ENCODE assay signal across 12 mouse cellular contexts in genomic region chr8:94173848-94174403, GRCm38 (mm10). TPM values are rescaled to one million over a fixed set of nuclear protein-coding genes. Genes with fewer than 3 reads are reported as not detected.
DNase-seq lines count a peak whose midpoint lies in the region; ATAC-seq and TF ChIP-seq lines count a peak whose summit lies in the region.
"Had no signal": no experiment of that assay in that cellular context is flagged by ENCODE, and none has a peak within 500 bp of the region (broad histone marks: within the 10 kb centered on the region; RNA-seq: fewer than 3 reads in every experiment).

No protein-coding gene starts in this region.

- no peak overlapping the region for H3K9ac ChIP-seq in heart, embryonic 16.5 days (ENCODE audit: low read length)
- H3K9ac ChIP-seq in MEL (ENCODE audit: control insufficient read depth, low read depth, low read length, poor library complexity, severe bottlenecking): peak overlapping the region; percentile 78
- H3K9ac ChIP-seq in liver, embryonic 11.5 days (ENCODE audit: low read depth, low read length): peak overlapping the region; percentile 95
- no peak overlapping the region for H3K9ac ChIP-seq in midbrain, embryonic 13.5 days (replicated peaks)

- TF ChIP-seq RAD21 in MEL (IDR thresholded peaks at IDR 0.05; ENCODE audit: low read depth, low read length): no peak

- H3K27ac ChIP-seq in heart, embryonic 16.5 days (ENCODE audit: low read length): no peak overlapping the region
- H3K27ac ChIP-seq in MEL (ENCODE audit: control insufficient read depth, low read depth, low read length): peak overlapping the region; percentile 88
- peak overlapping the region; percentile 96; the same call in 1 of the 2 replicates for H3K27ac ChIP-seq in liver, embryonic 11.5 days (ENCODE audit: low read depth, low read length)
- no peak overlapping the region for H3K27ac ChIP-seq in midbrain, embryonic 13.5 days

- DNase-seq in heart, adult 11 months: no peak
- peak; percentile 20 for DNase-seq in 416B (ENCODE audit: low read depth)
- peak; percentile 57 for DNase-seq in MEL (ENCODE audit: low read depth, low spot score)
- no peak for DNase-seq in liver, embryonic 11.5 days (ENCODE audit: low spot score)
- DNase-seq in thymus, postnatal 4 days: no peak
- DNase-seq in adrenal gland, adult 8-10 months: no peak
- DNase-seq: gastrocnemius, postnatal 36 days; kidney, adult 18-20 months had no signal

- peaks cover 18% of the 10 kb centered on the region for H3K4me1 ChIP-seq in heart, embryonic 16.5 days (ENCODE audit: control insufficient read depth, insufficient read depth, low read length)
- peaks cover 13 to 39% of the 10 kb centered on the region in 2 experiments for H3K4me1 ChIP-seq in MEL (ENCODE audit: control insufficient read depth in 1 of 2, insufficient read depth in 2 of 2, low read length in 2 of 2)
- peaks cover 28% of the 10 kb centered on the region for H3K4me1 ChIP-seq in liver, embryonic 11.5 days (replicated peaks; ENCODE audit: control insufficient read depth, insufficient read depth, low read length)
- peaks cover 27% of the 10 kb centered on the region for H3K4me1 ChIP-seq in midbrain, embryonic 13.5 days (replicated peaks)

- TF ChIP-seq POLR2A in MEL (IDR thresholded peaks at IDR 0.05; ENCODE audit: control insufficient read depth in 1 of 2, insufficient read depth in 1 of 2, low read depth in 1 of 2, low read length in 2 of 2, poor library complexity in 1 of 2): peak in 1 of 2 experiments; percentile 55; a peak in 1 of 4 replicates

- peaks cover 41% of the 10 kb centered on the region for H3K27me3 ChIP-seq in heart, embryonic 16.5 days (ENCODE audit: control insufficient read depth, insufficient read depth, low read length)
- no peaks in the 10 kb centered on the region for H3K27me3 ChIP-seq in MEL (ENCODE audit: control insufficient read depth in 1 of 2, insufficient read depth in 2 of 2, low read length in 2 of 2)
- peaks cover 24% of the 10 kb centered on the region for H3K27me3 ChIP-seq in liver, embryonic 11.5 days (replicated peaks; ENCODE audit: control insufficient read depth, insufficient read depth, low read length)
- H3K27me3 ChIP-seq in midbrain, embryonic 13.5 days: peaks cover 98% of the 10 kb centered on the region

- no peak overlapping the region; the same call in 1 of the 2 replicates for H3K4me3 ChIP-seq in heart, embryonic 16.5 days (ENCODE audit: low read length)
- peak overlapping the region; percentile 74 for H3K4me3 ChIP-seq in MEL (ENCODE audit: control insufficient read depth in 1 of 2, insufficient read depth in 1 of 2, low read depth in 2 of 2, low read length in 2 of 2)
- H3K4me3 ChIP-seq in liver, embryonic 11.5 days (ENCODE audit: low read depth, low read length): peak overlapping the region; percentile 74
- no peak overlapping the region for H3K4me3 ChIP-seq in midbrain, embryonic 13.5 days (replicated peaks)

- H3K36me3 ChIP-seq in heart, embryonic 16.5 days (ENCODE audit: control insufficient read depth, insufficient read depth): no peaks in the 10 kb centered on the region
- H3K36me3 ChIP-seq in MEL (ENCODE audit: control insufficient read depth in 1 of 2, insufficient read depth in 2 of 2, low read length in 2 of 2): peaks cover 0 to 31% of the 10 kb centered on the region in 2 experiments; a peak in 2 of 4 replicates
- H3K36me3 ChIP-seq in liver, embryonic 11.5 days (ENCODE audit: control insufficient read depth, insufficient read depth, low read length): no peaks in the 10 kb centered on the region
- no peaks in the 10 kb centered on the region for H3K36me3 ChIP-seq in midbrain, embryonic 13.5 days

- no peaks in the 10 kb centered on the region for H3K9me3 ChIP-seq in heart, embryonic 16.5 days (replicated peaks; ENCODE audit: control insufficient read depth, low read length)
- no peaks in the 10 kb centered on the region for H3K9me3 ChIP-seq in MEL (replicated peaks; ENCODE audit: insufficient read depth, low read length)
- no peaks in the 10 kb centered on the region for H3K9me3 ChIP-seq in liver, embryonic 11.5 days (ENCODE audit: control insufficient read depth, low read length)
- H3K9me3 ChIP-seq in midbrain, embryonic 13.5 days: no peaks in the 10 kb centered on the region

- ATAC-seq in heart, embryonic 16.5 days (replicated peaks; ENCODE audit: extremely low read depth, insufficient read depth, low FRiP score): no peak
- ATAC-seq in liver, embryonic 11.5 days (replicated peaks; ENCODE audit: low FRiP score): no peak
- no peak for ATAC-seq in midbrain, embryonic 13.5 days
- ATAC-seq: Patski had no signal

- 59% methylated on average over 11 of the region's 11 CpGs for WGBS in heart, embryonic 16.5 days
- 49% methylated on average over 11 of the region's 11 CpGs for WGBS in liver, embryonic 11.5 days
- WGBS in midbrain, embryonic 13.5 days: 50% methylated on average over 11 of the region's 11 CpGs

- peak in 2 of 3 experiments; percentile 23 to 36; a peak in 2 of 6 replicates for TF ChIP-seq CTCF in MEL (IDR thresholded peaks at IDR 0.05 in 2 of 3, conservative IDR thresholded peaks at IDR 0.05 in 1 of 3; ENCODE audit: control insufficient read depth in 1 of 3, insufficient read depth in 1 of 3, low read depth in 2 of 3, low read length in 3 of 3, poor library complexity in 1 of 3, severe bottlenecking in 1 of 3)

- peaks cover 21% of the 10 kb centered on the region for H3K79me2 ChIP-seq in MEL (ENCODE audit: control insufficient read depth, insufficient read depth, low read length, poor library complexity)

- peak overlapping the region; percentile 99 for H3K4me2 ChIP-seq in heart, embryonic 16.5 days (ENCODE audit: low read depth, low read length)
- peak overlapping the region; percentile 93 for H3K4me2 ChIP-seq in liver, embryonic 11.5 days
- H3K4me2 ChIP-seq in midbrain, embryonic 13.5 days (replicated peaks): no peak overlapping the region

- no peak for TF ChIP-seq EP300 in MEL (IDR thresholded peaks at IDR 0.05; ENCODE audit: low read depth in 1 of 2, low read length in 2 of 2)

TF ChIP-seq in MEL, 35 proteins besides CTCF, POLR2A, EP300 and RAD21 (continues in another document):
- 0 out of 2 replicates have a peak, but pooled peaks have one; percentile 22 for TF ChIP-seq MAZ (IDR thresholded peaks at IDR 0.05; ENCODE audit: low read depth, low read length)
- no peak for TF ChIP-seq ZNF384 (IDR thresholded peaks at IDR 0.05; ENCODE audit: low read depth, low read length)
- TF ChIP-seq SIN3A (IDR thresholded peaks at IDR 0.05; ENCODE audit: low read length): peak; percentile 31
- 0 out of 2 replicates have a peak, but pooled peaks have one; percentile 2 for TF ChIP-seq SMC3 (IDR thresholded peaks at IDR 0.05; ENCODE audit: low read depth, low read length)
- peak; percentile 76; the same call in 1 of the 2 replicates for TF ChIP-seq MYC (IDR thresholded peaks at IDR 0.05; ENCODE audit: low read depth, low read length)
- 0 out of 2 replicates have a peak, but pooled peaks have one; percentile 53 for TF ChIP-seq CHD1 (IDR thresholded peaks at IDR 0.05; ENCODE audit: low read depth, low read length)
- peak; percentile 86 for TF ChIP-seq POLR2AphosphoS2 (IDR thresholded peaks at IDR 0.05; ENCODE audit: low read length)

RNA-seq across cellular contexts. Expression of gene Mt2, which starts 1.5 kb away (rescaled TPM):
- 58.8 and 59.5 TPM in 2 replicates for polyA plus RNA-seq in heart, embryonic 16.5 days (2015; fragmentation: Nextera tagmentation; extraction: Ambion mirVana)
- total RNA-seq in MEL (2012; rRNA removed): 469 and 780 TPM in 2 replicates
- polyA plus RNA-seq in MEL (2012; ENCODE audit: insufficient read depth in 1 of 2, insufficient read length in 2 of 2, low read depth in 1 of 2, low replicate concordance in 2 of 2, missing spikeins in 1 of 2): 1,000 to 10,000 TPM in 1 of 2 experiments, not detected in 1; 2,013 TPM
- 785 and 795 TPM in 2 replicates for polyA plus RNA-seq in liver, embryonic 11.5 days (2014; fragmentation: Nextera tagmentation; extraction: Ambion mirVana)
- polyA plus RNA-seq in midbrain, embryonic 13.5 days (2015; fragmentation: Nextera tagmentation; extraction: Ambion mirVana): 6.1 and 9.4 TPM in 2 replicates
- 100 to 1,000 TPM; 120 to 244 (median 215) TPM for total RNA-seq in adrenal gland, adult 8-10 months (2022)

RNA-seq across cellular contexts. Expression of gene Mt1, which starts 5.0 kb away (rescaled TPM):
- 662 and 667 TPM in 2 replicates for polyA plus RNA-seq in heart, embryonic 16.5 days (2015; fragmentation: Nextera tagmentation; extraction: Ambion mirVana)
- 1,017 and 1,342 TPM in 2 replicates for total RNA-seq in MEL (2012; rRNA removed)
- 1,000 to 10,000 TPM; 1,189 to 2,940 TPM for polyA plus RNA-seq in MEL (2012; ENCODE audit: insufficient read depth in 1 of 2, insufficient read length in 2 of 2, low read depth in 1 of 2, low replicate concordance in 2 of 2, missing spikeins in 1 of 2)
- 2,440 and 2,461 TPM in 2 replicates for polyA plus RNA-seq in liver, embryonic 11.5 days (2014; fragmentation: Nextera tagmentation; extraction: Ambion mirVana)
- polyA plus RNA-seq in midbrain, embryonic 13.5 days (2015; fragmentation: Nextera tagmentation; extraction: Ambion mirVana): 21.5 and 30.3 TPM in 2 replicates
- total RNA-seq in adrenal gland, adult 8-10 months (2022): 100 to 1,000 TPM; 179 to 332 (median 286) TPM

RNA-seq across cellular contexts. Expression of gene Mt3, which starts 21.5 kb away (rescaled TPM):
- polyA plus RNA-seq in heart, embryonic 16.5 days (2015; fragmentation: Nextera tagmentation; extraction: Ambion mirVana): 57.4 and 68.9 TPM in 2 replicates
- total RNA-seq in MEL (2012; rRNA removed): not detected in 2 replicates
- polyA plus RNA-seq in MEL (2012; ENCODE audit: insufficient read depth in 1 of 2, insufficient read length in 2 of 2, low read depth in 1 of 2, low replicate concordance in 2 of 2, missing spikeins in 1 of 2): not detected
- 0.64 and 0.95 TPM in 2 replicates for polyA plus RNA-seq in liver, embryonic 11.5 days (2014; fragmentation: Nextera tagmentation; extraction: Ambion mirVana)
- polyA plus RNA-seq in midbrain, embryonic 13.5 days (2015; fragmentation: Nextera tagmentation; extraction: Ambion mirVana): 69.9 and 73.3 TPM in 2 replicates
- total RNA-seq in adrenal gland, adult 8-10 months (2022): 10 to 100 TPM in 2 of 4 experiments, 1 to 10 TPM in 2; 7.4 to 11.2 (median 9.6) TPM
- polyA plus RNA-seq: Patski had no signal

RNA-seq across cellular contexts. Expression of gene Mt4, which starts 36.9 kb away (rescaled TPM):
- polyA plus RNA-seq in heart, embryonic 16.5 days (2015; fragmentation: Nextera tagmentation; extraction: Ambion mirVana): not detected in 2 replicates
- not detected in 2 replicates for total RNA-seq in MEL (2012; rRNA removed)
- polyA plus RNA-seq in MEL (2012; ENCODE audit: insufficient read depth in 1 of 2, insufficient read length in 2 of 2, low read depth in 1 of 2, low replicate concordance in 2 of 2, missing spikeins in 1 of 2): not detected
- polyA plus RNA-seq in liver, embryonic 11.5 days (2014; fragmentation: Nextera tagmentation; extraction: Ambion mirVana): not detected in 2 replicates
- not detected in 2 replicates for polyA plus RNA-seq in midbrain, embryonic 13.5 days (2015; fragmentation: Nextera tagmentation; extraction: Ambion mirVana)
- total RNA-seq in adrenal gland, adult 8-10 months (2022): not detected
- total RNA-seq: gastrocnemius, postnatal 36 days; left cerebral cortex, postnatal 25 days had no signal
- polyA plus RNA-seq: Patski had no signal

RNA-seq across cellular contexts. Expression of gene Nup93, which starts 40.4 kb away (rescaled TPM):
- polyA plus RNA-seq in heart, embryonic 16.5 days (2015; fragmentation: Nextera tagmentation; extraction: Ambion mirVana): 58.9 and 60.3 TPM in 2 replicates
- total RNA-seq in MEL (2012; rRNA removed): 71.6 and 75.5 TPM in 2 replicates
- polyA plus RNA-seq in MEL (2012; ENCODE audit: insufficient read depth in 1 of 2, insufficient read length in 2 of 2, low read depth in 1 of 2, low replicate concordance in 2 of 2, missing spikeins in 1 of 2): 100 to 1,000 TPM; 110 to 292 TPM
- polyA plus RNA-seq in liver, embryonic 11.5 days (2014; fragmentation: Nextera tagmentation; extraction: Ambion mirVana): 106 and 124 TPM in 2 replicates
- polyA plus RNA-seq in midbrain, embryonic 13.5 days (2015; fragmentation: Nextera tagmentation; extraction: Ambion mirVana): 76.0 and 77.7 TPM in 2 replicates
- 10 to 100 TPM; 14.4 to 19.4 (median 17.0) TPM for total RNA-seq in adrenal gland, adult 8-10 months (2022)

Comparison
In these comparisons a context has a peak if more than half of its experiments do, and no peak if none do; other contexts are left out.
1. H3K27ac ChIP-seq: peak in MEL (single experiment) and liver, embryonic 11.5 days (single experiment); none in heart, embryonic 16.5 days (single experiment) and midbrain, embryonic 13.5 days (single experiment).
2. H3K4me3 ChIP-seq: peak in MEL (2 of 2) and liver, embryonic 11.5 days (single experiment); none in heart, embryonic 16.5 days (single experiment) and midbrain, embryonic 13.5 days (single experiment).
3. H3K9ac ChIP-seq: peak in MEL (single experiment) and liver, embryonic 11.5 days (single experiment); none in heart, embryonic 16.5 days (single experiment) and midbrain, embryonic 13.5 days (single experiment).
4. DNase-seq: peak in 416B (single experiment) and MEL (single experiment); none in heart, adult 11 months (single experiment), liver, embryonic 11.5 days (single experiment), thymus, postnatal 4 days (single experiment) and adrenal gland, adult 8-10 months (single experiment).
5. RNA of gene Mt1, which starts 5.0 kb away (polyA plus RNA-seq): 1,189 to 2,940 TPM in MEL, 2,440 to 2,461 TPM in liver, embryonic 11.5 days and 662 to 667 TPM in heart, embryonic 16.5 days; 21.5 to 30.3 TPM in midbrain, embryonic 13.5 days; every median in the first group is over 10 times any median in the second.
6. RNA of gene Mt3, which starts 21.5 kb away (polyA plus RNA-seq): 69.9 to 73.3 TPM in midbrain, embryonic 13.5 days and 57.4 to 68.9 TPM in heart, embryonic 16.5 days; 0.64 to 0.95 TPM in liver, embryonic 11.5 days and not detected in MEL; every median in the first group is over 10 times any median in the second.